Mouse (Mus musculus): ENCODE data around the gene Syt5. TPM values are rescaled to one million over a fixed set of nuclear protein-coding genes. Genes with fewer than 3 reads are reported as not detected.
"Not testable (repeated sequence)": the region's sequence is repeated elsewhere in the genome, so short reads cannot be mapped to it uniquely, and the experiment has no call there.

Syt5 gene
- 5.3 and 6.6 TPM in 2 replicates for polyA plus RNA-seq (2015; fragmentation: Nextera tagmentation; extraction: Ambion mirVana)

DNA sequence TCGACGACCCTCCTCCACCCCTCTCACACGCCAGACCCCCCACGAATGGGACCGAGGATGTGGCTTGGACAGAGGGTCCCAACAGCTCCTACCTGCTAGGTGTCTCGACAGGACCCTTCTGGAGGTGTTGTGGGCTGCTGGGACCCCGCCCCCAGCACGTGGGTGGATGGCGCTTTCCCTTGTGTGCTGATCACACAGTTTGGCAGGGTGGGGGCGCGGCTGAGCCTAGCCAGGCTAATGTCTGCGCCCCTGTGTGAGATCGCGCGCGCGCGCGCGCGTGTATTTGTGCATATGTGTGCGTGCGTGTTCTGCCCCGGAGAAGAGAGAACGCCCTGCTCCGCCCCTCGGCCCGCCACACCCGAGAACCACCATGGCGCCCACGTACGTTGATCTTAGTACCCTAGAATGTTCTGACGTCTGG is at the start of gene Syt5:
Syt5 (minus strand) TSS at position 321 of the 421 bp plus-strand sequence.
- Histone ChIP-seq H3K9ac (replicated peaks; ENCODE audit: low read length) (peak within 1 kb of the TSS; percentile 48), H3K4me2 (replicated peaks; ENCODE audit: low read depth, low read length) (peak within 1 kb of the TSS; percentile 66), H3K4me3 (ENCODE audit: low read length) (peak within 1 kb of the TSS; percentile 44), H3K9me3 (ENCODE audit: low read length) (no peaks in the 10 kb centered on the region), H3K27me3 (ENCODE audit: insufficient read depth, low read length) (no peaks in the 10 kb centered on the region), H3K36me3 (ENCODE audit: insufficient read depth, low read length) (no peaks in the 10 kb centered on the region), H3K27ac (ENCODE audit: low read length) (no peak within 1 kb of the TSS), H3K4me1 (ENCODE audit: insufficient read depth, low read length) (peaks cover 14% of the 10 kb centered on the region)
- 7% methylated on average over 33 of the region's 33 CpGs for WGBS
- ATAC-seq (ENCODE audit: low FRiP score, low TSS enrichment) = peak; percentile 49; the same call in 1 of the 2 replicates

DNA sequence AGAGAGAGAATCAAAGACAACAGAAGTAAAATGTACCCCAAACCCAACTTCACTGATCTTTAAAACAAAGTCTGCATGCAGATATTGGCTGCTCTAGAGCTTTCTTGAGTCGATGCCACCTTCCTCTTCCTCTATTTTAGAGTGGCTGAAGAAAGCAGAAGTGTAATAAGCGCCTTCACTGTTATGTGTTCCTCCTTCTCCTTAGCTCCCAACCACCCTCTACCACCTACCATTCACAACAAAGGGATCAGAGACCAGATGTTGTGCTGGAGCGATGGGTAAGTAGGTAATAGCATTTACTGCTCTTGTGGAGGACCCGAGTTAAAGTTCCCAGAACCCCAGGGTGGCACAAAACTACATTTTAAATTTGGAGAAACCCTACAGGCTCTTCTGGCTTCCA is 49.7 kb upstream of the Syt5 start:
- not testable (repeated sequence) for H3K9me3 ChIP-seq (ENCODE audit: low read length); H3K4me1 ChIP-seq (ENCODE audit: insufficient read depth, low read length); H3K4me3 ChIP-seq (ENCODE audit: low read length); H3K27me3 ChIP-seq (ENCODE audit: insufficient read depth, low read length); ATAC-seq (ENCODE audit: low FRiP score, low TSS enrichment); H3K4me2 ChIP-seq (replicated peaks; ENCODE audit: low read depth, low read length); H3K27ac ChIP-seq (ENCODE audit: low read length); H3K36me3 ChIP-seq (ENCODE audit: insufficient read depth, low read length); H3K9ac ChIP-seq (replicated peaks; ENCODE audit: low read length)
- 72% methylated on average over 4 of the region's 4 CpGs for WGBS

DNA sequence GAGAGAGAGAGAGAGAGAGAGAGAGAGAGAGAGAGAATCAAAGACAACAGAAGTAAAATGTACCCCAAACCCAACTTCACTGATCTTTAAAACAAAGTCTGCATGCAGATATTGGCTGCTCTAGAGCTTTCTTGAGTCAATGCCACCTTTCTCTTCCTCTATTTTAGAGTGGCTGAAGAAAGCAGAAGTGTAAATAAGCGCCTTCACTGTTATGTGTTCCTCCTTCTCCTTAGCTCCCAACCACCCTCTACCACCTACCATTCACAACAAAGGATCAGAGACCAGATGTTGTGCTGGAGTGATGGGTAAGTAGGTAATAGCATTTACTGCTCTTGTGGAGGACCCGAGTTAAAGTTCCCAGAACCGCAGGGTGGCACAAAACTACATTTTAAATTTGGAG is 34.1 kb upstream of the Syt5 start:
- not testable (repeated sequence) for H3K27me3 ChIP-seq (ENCODE audit: insufficient read depth, low read length); H3K4me1 ChIP-seq (ENCODE audit: insufficient read depth, low read length); H3K27ac ChIP-seq (ENCODE audit: low read length); H3K4me3 ChIP-seq (ENCODE audit: low read length); H3K36me3 ChIP-seq (ENCODE audit: insufficient read depth, low read length); H3K9me3 ChIP-seq (ENCODE audit: low read length); H3K4me2 ChIP-seq (replicated peaks; ENCODE audit: low read depth, low read length); H3K9ac ChIP-seq (replicated peaks; ENCODE audit: low read length); ATAC-seq (ENCODE audit: low FRiP score, low TSS enrichment)
- WGBS = 82% methylated on average over 3 of the region's 3 CpGs

DNA sequence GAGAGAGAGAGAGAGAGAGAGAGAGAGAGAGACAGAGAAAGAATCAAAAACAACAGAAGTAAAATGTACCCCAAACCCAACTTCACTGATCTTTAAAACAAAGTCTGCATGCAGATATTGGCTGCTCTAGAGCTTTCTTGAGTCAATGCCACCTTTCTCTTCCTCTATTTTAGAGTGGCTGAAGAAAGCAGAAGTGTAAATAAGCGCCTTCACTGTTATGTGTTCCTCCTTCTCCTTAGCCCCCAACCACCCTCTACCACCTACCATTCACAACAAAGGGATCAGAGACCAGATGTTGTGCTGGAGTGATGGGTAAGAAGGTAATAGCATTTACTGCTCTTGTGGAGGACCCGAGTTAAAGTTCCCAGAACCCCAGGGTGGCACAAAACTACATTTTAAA is 25.0 kb upstream of the Syt5 start:
- ATAC-seq (ENCODE audit: low FRiP score, low TSS enrichment); H3K27ac ChIP-seq (ENCODE audit: low read length); H3K4me3 ChIP-seq (ENCODE audit: low read length); H3K9me3 ChIP-seq (ENCODE audit: low read length); H3K4me1 ChIP-seq (ENCODE audit: insufficient read depth, low read length); H3K9ac ChIP-seq (replicated peaks; ENCODE audit: low read length); H3K4me2 ChIP-seq (replicated peaks; ENCODE audit: low read depth, low read length); H3K27me3 ChIP-seq (ENCODE audit: insufficient read depth, low read length); H3K36me3 ChIP-seq (ENCODE audit: insufficient read depth, low read length): not testable (repeated sequence)
- WGBS = 87% methylated on average over 2 of the region's 2 CpGs

DNA sequence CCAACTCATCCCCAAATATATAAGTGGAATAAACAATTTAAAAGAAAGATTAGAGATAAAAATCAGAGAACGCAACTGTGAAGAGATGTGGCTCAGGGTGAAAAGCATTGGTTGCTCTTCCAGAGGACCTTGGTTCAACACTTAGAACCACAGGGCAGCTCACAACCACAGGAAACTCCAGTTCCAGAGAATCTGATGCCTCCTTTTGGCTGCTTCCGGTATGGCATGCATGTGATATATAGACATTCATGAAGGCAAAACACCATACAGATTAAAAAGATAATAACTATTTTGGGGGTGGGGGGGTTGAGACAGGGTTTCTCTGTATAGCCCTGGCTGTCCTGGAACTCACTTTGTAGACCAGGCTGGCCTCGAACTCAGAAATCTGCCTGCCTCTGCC is 15.3 kb upstream of the Syt5 start:
- no peaks in the 10 kb centered on the region for H3K36me3 ChIP-seq (ENCODE audit: insufficient read depth, low read length)
- H3K9ac ChIP-seq (replicated peaks; ENCODE audit: low read length) = no peak overlapping the region
- 87% methylated on average over 3 of the region's 3 CpGs for WGBS
- no peaks in the 10 kb centered on the region for H3K4me1 ChIP-seq (ENCODE audit: insufficient read depth, low read length)
- H3K9me3 ChIP-seq (ENCODE audit: low read length) = no peaks in the 10 kb centered on the region
- H3K4me2 ChIP-seq (replicated peaks; ENCODE audit: low read depth, low read length) = no peak overlapping the region
- ATAC-seq (ENCODE audit: low FRiP score, low TSS enrichment) = no peak
- H3K27me3 ChIP-seq (ENCODE audit: insufficient read depth, low read length) = no peaks in the 10 kb centered on the region
- no peak overlapping the region for H3K27ac ChIP-seq (ENCODE audit: low read length)
- no peak overlapping the region for H3K4me3 ChIP-seq (ENCODE audit: low read length)

DNA sequence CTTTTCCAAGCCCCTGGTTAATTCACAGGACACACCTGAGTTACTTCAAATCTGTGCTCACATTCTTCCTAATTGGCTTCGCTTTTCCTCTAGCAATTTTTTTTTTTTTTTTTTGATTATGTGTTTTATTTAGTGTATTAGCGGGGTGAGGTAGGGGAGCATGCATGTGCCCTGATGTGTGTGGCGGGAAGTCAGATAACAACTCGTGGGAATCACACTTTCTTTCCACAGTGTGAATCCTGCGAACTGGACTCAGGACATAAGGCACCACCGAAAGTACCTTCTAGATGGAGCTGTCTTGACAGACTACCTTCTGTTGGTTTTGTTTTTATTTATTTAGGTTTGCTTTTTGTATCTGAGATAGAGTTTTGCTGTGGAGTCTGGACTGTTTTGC is 9.8 kb upstream of the Syt5 start:
- Histone ChIP-seq H3K9ac (replicated peaks; ENCODE audit: low read length) (no peak overlapping the region), H3K27me3 (ENCODE audit: insufficient read depth, low read length) (no peaks in the 10 kb centered on the region), H3K36me3 (ENCODE audit: insufficient read depth, low read length) (no peaks in the 10 kb centered on the region), H3K27ac (ENCODE audit: low read length) (no peak overlapping the region), H3K4me3 (ENCODE audit: low read length) (no peak overlapping the region), H3K4me1 (ENCODE audit: insufficient read depth, low read length) (no peaks in the 10 kb centered on the region), H3K9me3 (ENCODE audit: low read length) (no peaks in the 10 kb centered on the region), H3K4me2 (replicated peaks; ENCODE audit: low read depth, low read length) (no peak overlapping the region)
- no peak for ATAC-seq (ENCODE audit: low FRiP score, low TSS enrichment)
- 73% methylated on average over 6 of the region's 6 CpGs for WGBS

DNA sequence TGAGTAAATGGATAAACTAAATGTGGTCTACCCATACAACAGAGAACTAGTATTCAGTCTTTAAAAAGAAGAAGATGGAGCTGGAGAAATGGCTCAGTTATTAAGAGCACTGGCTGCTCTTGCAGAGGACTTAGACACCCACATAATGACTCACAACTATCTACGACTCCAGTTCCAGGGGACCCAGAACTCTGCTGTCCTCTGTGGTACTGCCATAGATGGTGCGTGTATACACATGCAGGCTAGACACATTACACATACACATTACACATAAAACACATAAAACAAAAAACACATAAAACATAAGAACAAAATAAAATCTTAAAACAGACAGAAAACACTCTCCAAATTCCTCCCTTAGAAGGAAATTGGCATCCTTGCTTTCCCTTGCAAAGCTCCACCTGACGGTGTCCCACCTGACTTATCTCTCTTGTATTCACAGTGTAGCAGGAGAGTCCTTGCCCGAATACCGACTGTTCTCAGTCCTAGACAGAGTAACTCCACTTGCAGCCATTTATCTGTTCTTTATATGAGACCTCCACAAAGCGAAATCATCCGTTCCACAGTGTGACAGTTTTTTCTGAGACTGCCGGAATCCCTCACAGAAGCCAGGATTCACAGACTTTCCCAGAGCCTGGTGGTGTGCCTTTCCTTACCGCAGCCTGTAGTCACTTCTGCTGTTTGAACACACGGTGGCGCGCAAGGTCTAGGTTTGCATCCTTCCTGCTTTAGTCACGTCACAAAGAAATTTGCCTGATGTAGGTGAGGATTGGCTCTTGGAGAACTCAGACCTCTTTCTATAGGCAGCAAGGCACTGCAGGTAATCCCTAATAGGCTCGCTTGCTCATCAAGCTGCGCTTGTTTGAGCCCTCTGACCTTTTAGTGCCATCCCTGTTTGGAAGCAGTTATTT is 9.2 kb upstream of the Syt5 start:
- H3K9me3 ChIP-seq (ENCODE audit: low read length) = no peaks in the 10 kb centered on the region
- peak; percentile 93 for ATAC-seq (ENCODE audit: low FRiP score, low TSS enrichment)
- H3K36me3 ChIP-seq (ENCODE audit: insufficient read depth, low read length) = no peaks in the 10 kb centered on the region
- H3K9ac ChIP-seq (replicated peaks; ENCODE audit: low read length) = no peak overlapping the region
- H3K27me3 ChIP-seq (ENCODE audit: insufficient read depth, low read length) = no peaks in the 10 kb centered on the region
- no peak overlapping the region for H3K27ac ChIP-seq (ENCODE audit: low read length)
- no peak overlapping the region for H3K4me2 ChIP-seq (replicated peaks; ENCODE audit: low read depth, low read length)
- no peak overlapping the region for H3K4me3 ChIP-seq (ENCODE audit: low read length)
- WGBS = 21% methylated on average over 15 of the region's 15 CpGs
- H3K4me1 ChIP-seq (ENCODE audit: insufficient read depth, low read length) = no peaks in the 10 kb centered on the region

DNA sequence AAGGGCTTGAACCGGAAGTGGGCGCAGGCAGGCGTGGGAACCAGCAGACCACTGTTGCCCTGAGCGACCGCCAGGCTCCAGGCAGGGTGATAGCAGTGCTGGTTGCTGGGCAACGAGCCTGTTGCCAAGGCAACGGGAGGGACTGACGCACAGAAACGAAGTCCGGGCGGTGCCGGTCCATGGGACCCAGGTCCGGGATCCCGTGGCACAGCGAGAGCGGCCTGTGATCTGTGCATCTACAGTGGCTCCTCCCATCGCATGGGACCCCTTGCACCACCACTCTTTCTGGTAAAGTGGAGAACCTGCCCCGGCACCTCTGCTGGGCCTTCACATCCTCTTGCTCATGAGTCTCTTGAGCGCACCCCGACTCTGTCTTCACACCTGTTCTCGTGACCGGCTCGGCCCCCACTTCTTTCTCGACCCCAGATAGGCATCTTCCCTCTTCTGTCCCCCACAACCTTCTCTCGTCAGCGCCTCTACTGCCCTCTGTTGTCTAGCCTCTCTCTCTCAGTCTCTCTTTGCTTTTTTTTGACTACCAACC is 680 bp downstream of the Syt5 start:
- WGBS = 3% methylated on average over 26 of the region's 26 CpGs
- no peaks in the 10 kb centered on the region for H3K27me3 ChIP-seq (ENCODE audit: insufficient read depth, low read length)
- H3K27ac ChIP-seq (ENCODE audit: low read length) = no peak overlapping the region
- H3K36me3 ChIP-seq (ENCODE audit: insufficient read depth, low read length) = no peaks in the 10 kb centered on the region
- peak overlapping the region; percentile 66 for H3K4me2 ChIP-seq (replicated peaks; ENCODE audit: low read depth, low read length)
- ATAC-seq (ENCODE audit: low FRiP score, low TSS enrichment) = peak; percentile 80
- peaks cover 14% of the 10 kb centered on the region for H3K4me1 ChIP-seq (ENCODE audit: insufficient read depth, low read length)
- H3K9ac ChIP-seq (replicated peaks; ENCODE audit: low read length) = 0 out of 2 replicates have a peak overlapping the region, but pooled peaks have one; percentile 41
- peak overlapping the region; percentile 44 for H3K4me3 ChIP-seq (ENCODE audit: low read length)
- H3K9me3 ChIP-seq (ENCODE audit: low read length) = no peaks in the 10 kb centered on the region

DNA sequence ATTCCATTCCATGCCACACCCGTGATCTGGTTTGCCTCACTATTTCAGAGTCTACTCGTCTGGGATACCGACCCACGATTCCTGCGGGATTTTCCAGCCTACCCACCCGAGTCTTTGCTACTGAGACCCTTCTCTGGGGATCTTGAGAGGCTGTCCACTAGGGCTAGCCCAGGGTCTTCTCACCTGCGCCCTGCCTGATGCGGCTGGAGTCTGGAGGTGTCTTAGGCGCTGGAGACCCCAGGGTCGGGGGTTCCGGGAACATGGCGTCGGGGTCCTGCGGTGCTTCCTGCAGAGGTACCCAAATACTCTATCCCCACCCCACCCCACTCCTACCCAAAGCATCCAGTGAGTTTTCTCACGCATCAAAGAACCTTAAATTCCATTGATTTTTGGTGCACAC is 1.3 kb downstream of the Syt5 start:
- Histone ChIP-seq H3K4me3 (ENCODE audit: low read length) (no peak overlapping the region), H3K4me1 (ENCODE audit: insufficient read depth, low read length) (peaks cover 14% of the 10 kb centered on the region), H3K9ac (replicated peaks; ENCODE audit: low read length) (no peak overlapping the region), H3K36me3 (ENCODE audit: insufficient read depth, low read length) (no peaks in the 10 kb centered on the region), H3K9me3 (ENCODE audit: low read length) (no peaks in the 10 kb centered on the region), H3K27me3 (ENCODE audit: insufficient read depth, low read length) (no peaks in the 10 kb centered on the region), H3K4me2 (replicated peaks; ENCODE audit: low read depth, low read length) (peak overlapping the region; percentile 66), H3K27ac (ENCODE audit: low read length) (no peak overlapping the region)
- ATAC-seq (ENCODE audit: low FRiP score, low TSS enrichment) = 0 out of 2 replicates have a peak, but pooled peaks have one; percentile 3
- 78% methylated on average over 15 of the region's 15 CpGs for WGBS

DNA sequence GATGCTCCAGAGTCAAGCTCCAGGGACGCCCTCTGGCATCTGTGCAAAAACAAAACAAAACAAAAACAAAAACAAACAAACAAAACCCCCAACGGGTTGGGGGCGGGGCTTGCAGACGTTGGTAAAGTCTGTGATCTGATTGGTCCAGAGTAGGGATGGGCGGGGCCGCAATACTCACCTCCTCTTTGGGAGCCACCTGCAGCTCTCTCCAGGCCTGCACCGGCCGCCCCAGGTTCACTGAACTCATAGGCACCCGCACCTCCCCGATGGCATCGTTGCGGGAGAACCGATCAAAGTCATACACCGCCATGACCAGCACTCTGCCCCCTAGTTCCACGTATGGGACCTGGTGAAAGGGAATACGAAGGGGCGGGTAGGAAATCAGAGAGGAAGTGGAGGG is 5.3 kb downstream of the Syt5 start:
- WGBS = 34% methylated on average over 17 of the region's 17 CpGs
- no peak overlapping the region for H3K9ac ChIP-seq (replicated peaks; ENCODE audit: low read length)
- no peak overlapping the region for H3K27ac ChIP-seq (ENCODE audit: low read length)
- peaks cover 9% of the 10 kb centered on the region for H3K4me1 ChIP-seq (ENCODE audit: insufficient read depth, low read length)
- no peak overlapping the region for H3K4me3 ChIP-seq (ENCODE audit: low read length)
- H3K9me3 ChIP-seq (ENCODE audit: low read length) = no peaks in the 10 kb centered on the region
- no peak overlapping the region for H3K4me2 ChIP-seq (replicated peaks; ENCODE audit: low read depth, low read length)
- H3K27me3 ChIP-seq (ENCODE audit: insufficient read depth, low read length) = no peaks in the 10 kb centered on the region
- H3K36me3 ChIP-seq (ENCODE audit: insufficient read depth, low read length) = no peaks in the 10 kb centered on the region
- no peak for ATAC-seq (ENCODE audit: low FRiP score, low TSS enrichment)

Data from kidney, embryonic 16.5 days (tissue).